Mouse (Mus musculus) thymus, adult 2 months (tissue): ENCODE results near the gene A030005K14Rik.

Experiments used
- CTCF ChIP-seq: fragments of 200-500 bp; IDR thresholded peaks from 2 replicates; pipeline ENCODE4 v1.5.1; 2012; ENCODE audit warnings: mild to moderate bottlenecking, control low read depth, low read length, moderate library complexity, borderline replicate concordance; ENCODE audit not compliant: control insufficient read depth, poor library complexity, insufficient read depth; ENCODE audit errors: extremely low read depth
- POLR2A ChIP-seq: fragments of 200-500 bp; IDR thresholded peaks from 2 replicates; pipeline ENCODE4 v1.6.1; 2012; ENCODE audit warnings: mild to moderate bottlenecking, low read length, control low read depth, moderate library complexity; ENCODE audit not compliant: control insufficient read depth, poor library complexity, insufficient read depth; ENCODE audit errors: extremely low read depth

DNA sequence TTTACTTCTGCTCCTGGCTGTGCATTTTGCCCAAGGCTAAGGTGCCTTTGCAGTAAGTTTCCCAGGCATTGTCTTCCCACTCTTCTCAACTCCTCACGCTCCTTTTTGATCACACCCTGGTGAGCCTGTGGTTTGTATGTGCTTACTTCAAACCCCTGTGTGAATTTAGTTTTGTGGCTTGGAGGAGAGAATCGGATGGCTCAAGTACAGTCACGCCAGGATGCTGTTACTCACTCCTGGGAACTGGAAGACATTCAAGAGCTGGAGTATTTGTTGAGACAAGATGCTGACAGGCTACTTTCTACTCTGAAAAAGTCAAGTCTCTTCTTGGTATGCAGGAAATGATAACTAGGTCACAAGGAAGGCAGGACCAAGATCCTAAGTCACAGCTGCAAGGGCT, 32.1 kb upstream of the A030005K14Rik start:
- no peak for TF ChIP-seq CTCF
- no peak for TF ChIP-seq POLR2A
